Mouse (Mus musculus): ENCODE data around the gene Ctcf. TPM values are rescaled to one million over a fixed set of nuclear protein-coding genes. Genes with fewer than 3 reads are reported as not detected.

Gene Ctcf
- 156 TPM for polyA plus RNA-seq (2015; fragmentation: Illumina TruSeq; extraction: RNeasy Lipid Tissue Mini Kit (QIAGEN cat#74804); ENCODE audit: insufficient read depth, low replicate concordance)

DNA sequence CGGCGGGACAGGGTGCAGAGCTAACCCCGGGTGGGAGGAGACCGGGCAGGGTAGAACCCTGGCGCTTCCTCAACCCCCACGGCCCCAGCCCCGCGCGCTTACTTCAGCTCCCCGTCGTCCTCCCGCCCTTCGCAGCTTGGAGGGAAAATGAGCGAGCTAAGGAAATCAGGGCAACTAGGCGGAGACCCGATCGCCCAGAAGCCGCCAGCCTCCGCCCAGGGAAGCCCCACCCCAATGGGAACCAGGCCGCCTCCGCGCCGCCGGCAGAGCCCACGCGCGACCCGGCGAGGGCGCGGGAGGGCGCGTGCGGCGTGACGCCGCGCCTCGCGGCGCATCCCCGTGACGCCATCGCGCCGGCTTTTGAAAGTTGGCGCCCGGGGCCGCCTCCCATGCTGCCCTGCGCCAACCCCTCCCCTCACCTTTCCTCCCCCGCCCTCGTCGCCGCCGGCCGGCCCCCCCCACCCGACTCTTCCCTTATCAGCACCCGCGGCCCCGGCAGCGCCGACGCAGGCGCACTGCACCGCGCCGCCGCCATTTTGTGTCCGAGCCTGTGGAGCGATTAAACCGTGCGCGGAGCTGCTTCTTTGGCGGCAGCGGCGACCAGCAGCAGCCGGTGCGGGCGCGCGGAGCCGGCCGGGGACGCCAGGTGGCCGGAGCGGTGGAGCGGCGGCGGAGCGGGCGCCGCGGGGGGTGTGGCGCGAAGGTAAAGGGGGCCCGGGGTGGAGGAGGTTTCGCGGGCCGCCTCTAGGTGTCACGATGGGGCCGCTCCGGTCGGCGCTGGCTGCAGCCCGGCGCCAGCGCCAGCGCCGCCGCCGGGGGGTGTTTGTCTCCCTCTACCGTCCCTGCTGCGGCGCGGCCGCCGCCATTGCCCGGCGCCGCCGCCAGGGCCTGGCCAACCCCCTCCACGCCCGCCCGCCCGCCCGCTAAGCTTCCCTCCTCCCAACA lies at the start of gene Ctcf:
Gene Ctcf (plus strand): TSS at position 551 of the 945 bp plus-strand sequence.

DNA sequence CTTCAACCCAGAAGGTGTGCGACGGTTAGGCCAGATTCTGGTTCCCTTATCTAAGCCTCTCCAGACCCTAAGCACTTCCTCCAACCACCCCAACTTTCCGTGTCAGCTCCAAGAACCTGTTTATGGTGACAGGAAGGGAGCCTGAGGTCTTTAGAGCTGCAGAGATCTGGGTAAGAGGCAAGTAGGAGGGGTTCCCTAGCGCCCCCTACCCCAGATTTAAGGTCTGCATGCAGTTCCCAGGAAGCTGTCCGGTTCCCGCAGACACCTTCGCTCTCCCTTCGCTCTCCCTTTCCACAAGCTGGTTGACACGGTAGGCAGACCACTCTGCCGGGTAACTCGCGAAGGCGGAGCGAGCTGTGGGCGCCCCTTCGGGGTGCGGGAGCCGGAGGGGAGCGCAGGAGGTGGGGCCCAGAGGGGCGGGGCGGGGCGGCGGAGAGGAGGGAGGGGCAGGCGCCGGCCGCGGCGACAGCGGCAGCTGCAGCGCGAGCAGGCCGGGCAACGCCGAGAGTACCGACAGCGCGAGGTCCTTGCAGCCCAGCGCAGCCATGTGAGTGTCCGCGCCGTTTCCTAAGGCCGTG lies 31.5 kb upstream of the Ctcf start, which contains the start of gene Ripor1:
Gene Ripor1 (plus strand): TSS at position 452 of the 578 bp plus-strand sequence.

DNA sequence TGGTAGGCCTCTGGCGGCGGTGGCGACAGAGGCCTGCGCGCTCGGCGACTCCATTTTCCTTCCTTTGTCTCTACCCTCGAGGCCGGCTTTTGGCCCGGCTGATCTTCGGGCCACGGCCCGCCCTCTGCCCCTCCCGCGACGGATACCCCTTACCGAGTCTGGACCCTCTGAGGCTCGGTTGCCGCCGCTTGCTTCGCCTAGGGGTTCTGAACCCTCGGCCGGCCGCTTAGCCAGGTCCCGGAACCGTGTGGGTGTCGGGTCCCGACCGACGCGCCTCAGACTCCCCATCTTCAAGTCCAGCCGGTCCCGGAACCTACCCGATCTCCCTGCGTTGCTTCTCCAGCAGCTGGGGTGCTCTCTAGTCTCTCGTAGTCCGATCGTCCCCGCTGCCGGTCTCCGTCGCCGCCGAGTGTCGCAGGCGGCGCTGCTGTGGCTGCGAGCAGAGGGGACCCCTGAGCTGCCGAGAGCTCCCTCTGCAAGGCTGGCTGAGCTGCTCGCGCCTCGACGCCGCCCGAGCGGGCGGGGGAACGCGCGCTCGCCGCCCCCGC lies 669 bp downstream of the Ctcf start, which contains the start of gene Agrp:
Gene Agrp (minus strand): TSS at position 431 of the 548 bp plus-strand sequence.

DNA sequence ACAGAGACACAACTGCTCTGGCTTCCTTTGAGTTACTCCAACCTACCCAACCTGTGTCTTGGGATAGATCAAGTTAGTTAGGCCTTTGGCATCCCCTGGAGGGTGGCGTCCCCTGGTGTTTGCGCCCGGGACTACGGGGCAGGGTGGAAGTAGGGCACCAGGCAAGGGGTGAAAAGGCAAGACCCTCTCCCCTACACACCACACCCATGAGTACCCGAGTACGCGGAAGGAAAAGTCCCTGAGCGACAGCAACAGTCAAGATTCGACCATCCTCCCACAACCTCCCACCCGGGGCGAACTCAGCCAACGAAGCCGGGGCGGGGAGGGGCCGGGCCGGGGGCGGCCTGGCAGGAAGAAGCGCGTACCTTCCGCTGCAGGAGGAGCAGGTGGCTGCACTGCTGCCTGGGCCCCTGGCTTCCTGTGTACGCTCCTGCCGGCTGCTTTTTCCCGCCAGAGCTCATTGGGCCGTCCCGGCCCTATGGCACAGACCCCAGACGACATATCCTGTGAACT lies 49.5 kb downstream of the Ctcf start, which contains the start of gene Carmil2:
Gene Carmil2 (plus strand): TSS at position 479 of the 513 bp plus-strand sequence.

DNA sequence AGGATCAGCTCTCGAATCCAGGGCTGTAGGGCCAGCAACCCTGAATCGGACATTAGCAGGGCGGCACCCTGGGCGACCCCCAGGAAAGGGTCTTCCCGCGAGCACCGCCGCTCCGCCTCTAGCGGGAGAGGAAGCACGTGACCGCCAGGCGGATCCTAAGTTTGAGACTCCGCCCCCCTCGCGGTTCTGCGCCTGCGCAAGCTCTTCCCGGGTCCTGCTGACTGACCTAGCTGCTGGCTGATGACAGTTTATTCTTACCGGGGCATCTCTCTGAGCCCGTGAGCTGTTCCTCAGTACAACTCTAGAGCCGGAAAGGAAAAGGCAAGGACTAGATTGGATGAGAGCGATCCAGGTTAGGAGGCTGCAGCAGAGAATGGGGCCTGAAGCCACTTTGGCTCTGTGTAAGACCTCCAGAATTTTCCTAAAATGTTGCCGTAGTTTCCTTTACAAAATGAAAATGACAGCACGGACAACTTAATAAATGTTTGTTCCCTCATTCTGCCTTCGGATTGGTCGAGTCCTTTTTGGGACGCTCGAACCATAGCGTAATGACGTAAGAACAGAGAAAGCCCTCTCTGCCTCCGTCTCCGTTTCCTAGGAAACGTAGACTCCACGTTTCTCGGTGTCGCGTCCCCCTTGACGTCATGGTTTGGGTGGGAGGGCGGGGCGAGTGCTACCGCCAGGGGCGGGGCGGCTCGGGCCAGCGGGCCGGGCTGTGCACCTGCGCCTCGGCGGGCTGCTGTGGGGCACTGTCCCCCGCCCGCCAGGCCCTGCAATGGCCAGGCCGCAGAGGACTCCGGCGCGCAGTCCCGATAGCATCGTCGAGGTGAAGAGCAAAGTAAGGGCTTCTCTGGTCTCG lies 64.8 kb downstream of the Ctcf start, which contains the start of the genes Acd and Pard6a:
Gene Acd (minus strand): TSS at position 137 of the 859 bp plus-strand sequence.
Gene Pard6a (plus strand): TSS at position 183 of the 859 bp plus-strand sequence.

DNA sequence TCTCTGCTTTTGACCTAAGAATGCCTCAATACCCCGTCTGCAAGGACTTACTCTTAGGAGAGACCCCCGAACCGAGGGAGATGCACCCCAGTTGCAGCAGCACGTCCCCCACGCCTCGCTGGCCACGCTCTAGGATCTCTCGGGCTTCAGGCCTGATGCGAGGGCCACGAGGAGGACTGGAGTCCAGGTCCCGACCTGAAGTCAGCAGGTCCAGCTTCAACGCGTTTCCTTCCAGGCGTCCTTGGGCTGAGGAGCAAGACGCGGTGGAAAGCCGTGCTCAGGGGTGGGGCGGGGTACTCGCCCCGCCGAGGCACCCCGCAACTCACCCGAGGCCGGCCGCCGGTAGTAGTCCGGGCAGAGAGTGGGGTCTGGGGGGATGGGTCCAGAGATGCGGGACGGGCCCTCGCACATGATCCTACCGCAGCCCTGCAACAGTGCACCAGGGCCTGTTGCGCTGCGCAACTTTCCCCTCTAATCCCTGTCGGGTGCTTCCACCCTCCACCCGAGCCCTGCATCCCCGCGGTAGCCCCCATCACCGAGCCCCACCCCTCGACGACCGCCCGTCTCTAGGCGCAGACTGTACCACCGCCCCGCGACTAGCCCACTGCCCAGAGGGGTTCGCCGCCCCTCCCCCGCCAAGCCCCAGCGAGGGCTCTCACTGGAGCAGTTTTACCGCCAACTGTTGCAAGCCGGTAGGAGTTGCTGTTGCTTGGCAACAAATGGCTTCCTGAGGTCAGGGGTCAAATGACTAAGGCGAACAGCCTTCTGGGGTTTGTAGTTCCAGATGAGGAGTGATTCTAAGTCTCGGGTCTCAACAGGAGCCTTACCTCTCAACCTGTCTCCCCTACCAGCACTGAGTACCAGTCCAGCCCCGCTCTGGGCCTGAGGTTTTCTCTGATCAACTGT lies 71.4 kb downstream of the Ctcf start, which contains the start of the genes 4933405L10Rik and Enkd1:
Gene 4933405L10Rik (plus strand): TSS at position 158 of the 906 bp plus-strand sequence.
Gene Enkd1 (minus strand): TSS at position 713 of the 906 bp plus-strand sequence.

Other genes starting within 250 kb of the Ctcf start
- gene Kctd19, start 223.1 kb upstream of the Ctcf start, polyA plus RNA-seq (2015; fragmentation: Illumina TruSeq; extraction: RNeasy Lipid Tissue Mini Kit (QIAGEN cat#74804); ENCODE audit: insufficient read depth, low replicate concordance) = 0.73 TPM
- not detected for gene Lrrc36, start 223.0 kb upstream of the Ctcf start, polyA plus RNA-seq (2015; fragmentation: Illumina TruSeq; extraction: RNeasy Lipid Tissue Mini Kit (QIAGEN cat#74804); ENCODE audit: insufficient read depth, low replicate concordance)
- gene Tppp3, start 165.0 kb upstream of the Ctcf start, polyA plus RNA-seq (2015; fragmentation: Illumina TruSeq; extraction: RNeasy Lipid Tissue Mini Kit (QIAGEN cat#74804); ENCODE audit: insufficient read depth, low replicate concordance) = 1.5 TPM
- gene Zdhhc1, start 139.7 kb upstream of the Ctcf start, polyA plus RNA-seq (2015; fragmentation: Illumina TruSeq; extraction: RNeasy Lipid Tissue Mini Kit (QIAGEN cat#74804); ENCODE audit: insufficient read depth, low replicate concordance) = 5.3 TPM
- not detected for gene Hsd11b2, start 117.8 kb upstream of the Ctcf start, polyA plus RNA-seq (2015; fragmentation: Illumina TruSeq; extraction: RNeasy Lipid Tissue Mini Kit (QIAGEN cat#74804); ENCODE audit: insufficient read depth, low replicate concordance)
- gene Atp6v0d1, start 70.5 kb upstream of the Ctcf start, polyA plus RNA-seq (2015; fragmentation: Illumina TruSeq; extraction: RNeasy Lipid Tissue Mini Kit (QIAGEN cat#74804); ENCODE audit: insufficient read depth, low replicate concordance) = 76.0 TPM
- gene Ripor1, start 31.3 kb upstream of the Ctcf start, polyA plus RNA-seq (2015; fragmentation: Illumina TruSeq; extraction: RNeasy Lipid Tissue Mini Kit (QIAGEN cat#74804); ENCODE audit: insufficient read depth, low replicate concordance) = 11.9 TPM
- not detected for gene Agrp, start 825 bp downstream of the Ctcf start, polyA plus RNA-seq (2015; fragmentation: Illumina TruSeq; extraction: RNeasy Lipid Tissue Mini Kit (QIAGEN cat#74804); ENCODE audit: insufficient read depth, low replicate concordance)
- gene Carmil2, start 49.7 kb downstream of the Ctcf start, polyA plus RNA-seq (2015; fragmentation: Illumina TruSeq; extraction: RNeasy Lipid Tissue Mini Kit (QIAGEN cat#74804); ENCODE audit: insufficient read depth, low replicate concordance) = 27.3 TPM
- gene Acd, start 64.5 kb downstream of the Ctcf start, polyA plus RNA-seq (2015; fragmentation: Illumina TruSeq; extraction: RNeasy Lipid Tissue Mini Kit (QIAGEN cat#74804); ENCODE audit: insufficient read depth, low replicate concordance) = 26.9 TPM
- 2.4 TPM for gene Pard6a, start 64.6 kb downstream of the Ctcf start, polyA plus RNA-seq (2015; fragmentation: Illumina TruSeq; extraction: RNeasy Lipid Tissue Mini Kit (QIAGEN cat#74804); ENCODE audit: insufficient read depth, low replicate concordance)
- gene 4933405L10Rik, start 71.1 kb downstream of the Ctcf start, polyA plus RNA-seq (2015; fragmentation: Illumina TruSeq; extraction: RNeasy Lipid Tissue Mini Kit (QIAGEN cat#74804); ENCODE audit: insufficient read depth, low replicate concordance) = not detected
- 1.4 TPM for gene Enkd1, start 71.6 kb downstream of the Ctcf start, polyA plus RNA-seq (2015; fragmentation: Illumina TruSeq; extraction: RNeasy Lipid Tissue Mini Kit (QIAGEN cat#74804); ENCODE audit: insufficient read depth, low replicate concordance)
- gene Gfod2, start 122.1 kb downstream of the Ctcf start, polyA plus RNA-seq (2015; fragmentation: Illumina TruSeq; extraction: RNeasy Lipid Tissue Mini Kit (QIAGEN cat#74804); ENCODE audit: insufficient read depth, low replicate concordance) = 0.99 TPM
- 33.1 TPM for gene Ranbp10, start 190.8 kb downstream of the Ctcf start, polyA plus RNA-seq (2015; fragmentation: Illumina TruSeq; extraction: RNeasy Lipid Tissue Mini Kit (QIAGEN cat#74804); ENCODE audit: insufficient read depth, low replicate concordance)
- 0.18 TPM for gene Tsnaxip1, start 191.2 kb downstream of the Ctcf start, polyA plus RNA-seq (2015; fragmentation: Illumina TruSeq; extraction: RNeasy Lipid Tissue Mini Kit (QIAGEN cat#74804); ENCODE audit: insufficient read depth, low replicate concordance)
- 12.7 TPM for gene Cenpt, start 216.7 kb downstream of the Ctcf start, polyA plus RNA-seq (2015; fragmentation: Illumina TruSeq; extraction: RNeasy Lipid Tissue Mini Kit (QIAGEN cat#74804); ENCODE audit: insufficient read depth, low replicate concordance)
- 21.7 TPM for gene Thap11, start 218.6 kb downstream of the Ctcf start, polyA plus RNA-seq (2015; fragmentation: Illumina TruSeq; extraction: RNeasy Lipid Tissue Mini Kit (QIAGEN cat#74804); ENCODE audit: insufficient read depth, low replicate concordance)
- 79.0 TPM for gene Nutf2, start 224.0 kb downstream of the Ctcf start, polyA plus RNA-seq (2015; fragmentation: Illumina TruSeq; extraction: RNeasy Lipid Tissue Mini Kit (QIAGEN cat#74804); ENCODE audit: insufficient read depth, low replicate concordance)
- 23.4 TPM for gene Edc4, start 244.3 kb downstream of the Ctcf start, polyA plus RNA-seq (2015; fragmentation: Illumina TruSeq; extraction: RNeasy Lipid Tissue Mini Kit (QIAGEN cat#74804); ENCODE audit: insufficient read depth, low replicate concordance)